Mouse (Mus musculus) layer of hippocampus, postnatal 10 days (tissue): ENCODE data around the gene Mroh2a. TPM values are rescaled to one million over a fixed set of nuclear protein-coding genes. Genes with fewer than 3 reads are reported as not detected.

Experiments
- DNase-seq, 2 experiments: peaks; one replicate each; pipeline ENCODE4 v3.0.0; 2021; ENCODE audit warnings: low spot score in 2 of 2
- total RNA-seq, 2 experiments: library from RNA; stranded (reverse); gene quantifications; 2 replicates each; pipeline ENCODE4 v1.2.3; 2021

The Mroh2a gene
- total RNA-seq, 2 experiments from 2014 or later, result 0.07 to 0.87 TPM

DNA sequence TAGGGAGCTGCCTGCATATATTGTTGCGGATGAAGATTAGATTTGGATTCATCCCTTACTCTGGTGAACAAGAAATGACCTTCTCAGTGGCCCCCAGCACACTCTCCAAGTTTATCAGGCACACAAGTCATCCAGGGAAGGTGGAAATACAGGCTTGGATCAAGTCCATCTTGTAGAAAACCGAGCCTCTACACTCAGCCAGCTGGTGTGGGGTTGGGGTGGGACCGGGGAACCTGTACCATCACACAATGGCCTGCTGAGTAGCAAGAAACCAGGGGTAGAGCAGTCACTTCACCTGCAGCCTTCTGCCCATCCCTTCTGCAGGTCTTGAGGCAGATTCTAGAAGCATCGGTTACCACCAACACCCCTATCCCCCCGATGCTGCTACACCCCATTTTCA, 7.9 kb downstream of the Mroh2a start:
- DNase-seq, result no peak

DNA sequence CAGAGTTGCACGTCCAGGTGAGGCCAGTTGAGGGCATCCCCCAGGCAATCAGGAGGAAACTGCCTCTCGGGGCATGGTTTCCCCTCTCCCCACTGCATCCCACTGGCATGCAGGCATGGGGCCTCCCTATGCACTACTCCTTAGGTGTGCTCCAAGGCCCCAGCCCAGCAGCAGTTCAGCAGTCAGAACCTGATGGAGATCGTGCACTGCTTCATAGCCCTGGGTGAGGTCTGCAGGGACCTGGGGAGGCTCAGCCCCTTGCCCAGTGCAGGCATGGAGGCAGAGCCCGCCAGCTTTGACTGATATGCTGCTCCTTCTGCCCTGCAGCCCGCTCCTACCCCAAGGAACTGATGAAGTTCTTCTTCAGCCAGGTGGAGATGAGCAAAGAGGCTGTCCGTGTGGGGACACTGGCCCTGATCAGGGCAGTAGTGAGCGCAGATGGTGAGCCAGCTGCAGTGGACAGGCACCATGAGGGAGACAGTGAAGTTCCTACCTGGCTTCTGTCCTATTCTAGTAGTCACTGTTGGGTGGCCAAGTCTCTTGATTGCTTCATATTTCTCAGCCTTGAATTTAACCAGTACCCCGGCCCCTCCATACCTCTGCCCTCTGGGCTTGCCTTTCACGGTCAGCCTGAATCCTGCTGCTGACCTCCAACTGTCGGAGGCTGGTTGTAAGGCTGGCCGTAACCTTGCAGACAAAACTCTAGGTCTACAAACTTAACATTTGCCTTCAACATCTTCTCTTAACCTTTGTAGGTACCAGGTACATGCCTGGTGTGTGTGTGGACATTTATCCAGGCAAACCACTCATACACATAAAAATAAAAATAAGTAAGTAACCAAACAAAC, 8.5 kb downstream of the Mroh2a start:
- no peak for DNase-seq

DNA sequence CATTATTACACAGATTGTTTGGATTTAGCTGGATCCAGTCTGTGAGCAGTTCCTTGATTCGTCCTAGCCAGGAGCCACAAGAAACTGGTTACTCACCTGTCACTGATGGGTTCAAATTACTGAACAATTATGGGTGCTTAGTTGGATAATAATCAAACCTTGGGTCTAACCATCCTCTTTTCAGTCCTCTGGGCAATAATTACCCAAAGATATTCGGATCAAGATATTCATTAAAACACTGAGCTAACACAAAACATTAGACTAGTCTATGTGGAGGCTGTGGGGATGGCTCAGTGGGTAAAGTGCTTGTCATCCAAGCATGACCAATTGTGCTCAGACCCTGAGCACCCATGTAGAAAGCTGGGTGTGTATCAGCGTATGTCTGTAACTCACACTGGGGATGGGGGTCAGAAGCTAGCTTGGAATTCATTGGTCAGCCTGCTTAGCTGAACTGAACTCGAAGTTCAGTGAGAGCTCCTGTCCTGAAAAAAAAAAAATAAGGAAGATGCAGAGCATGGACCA, 9.2 kb downstream of the Mroh2a start:
- DNase-seq, result no peak

DNA sequence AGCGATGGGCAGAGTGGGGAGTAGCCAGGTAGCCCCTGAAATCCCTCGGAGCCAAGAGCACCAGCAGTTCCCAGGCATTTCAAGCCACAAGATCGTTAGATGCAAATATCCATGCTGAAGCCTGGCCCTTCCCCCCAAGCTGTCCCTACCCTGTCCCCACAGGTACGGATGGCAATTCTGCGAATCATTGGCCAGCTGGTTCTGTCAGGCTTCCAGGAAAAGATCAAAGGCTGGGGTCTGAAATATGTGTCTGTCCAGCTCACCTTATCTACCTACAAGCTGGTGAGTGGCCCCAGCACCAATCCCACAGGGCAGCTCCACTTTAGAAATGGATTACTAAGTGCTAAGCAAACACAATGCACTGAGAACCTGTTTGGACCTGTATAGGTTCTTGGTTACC, 10.5 kb downstream of the Mroh2a start:
- DNase-seq, result no peak

DNA sequence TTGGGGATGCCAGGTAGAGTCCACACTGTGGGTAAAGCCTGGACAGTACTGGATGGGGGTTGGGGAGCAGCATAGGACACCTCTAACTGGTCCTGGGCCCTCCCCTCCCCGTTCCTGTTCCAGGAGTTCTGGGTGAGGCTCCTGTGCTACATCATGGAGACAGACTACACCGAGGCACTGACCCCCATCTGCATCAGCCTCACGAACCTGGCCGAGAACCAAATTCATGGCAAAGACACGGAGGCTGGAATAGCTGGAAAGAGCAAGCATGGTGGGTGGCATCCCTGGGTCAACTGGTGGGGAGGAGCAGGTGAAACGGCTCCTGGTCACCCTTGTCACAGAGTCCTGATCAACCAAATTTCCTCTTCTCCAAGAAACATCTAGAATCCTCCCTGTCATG, 12.0 kb downstream of the Mroh2a start:
- DNase-seq, result no peak

DNA sequence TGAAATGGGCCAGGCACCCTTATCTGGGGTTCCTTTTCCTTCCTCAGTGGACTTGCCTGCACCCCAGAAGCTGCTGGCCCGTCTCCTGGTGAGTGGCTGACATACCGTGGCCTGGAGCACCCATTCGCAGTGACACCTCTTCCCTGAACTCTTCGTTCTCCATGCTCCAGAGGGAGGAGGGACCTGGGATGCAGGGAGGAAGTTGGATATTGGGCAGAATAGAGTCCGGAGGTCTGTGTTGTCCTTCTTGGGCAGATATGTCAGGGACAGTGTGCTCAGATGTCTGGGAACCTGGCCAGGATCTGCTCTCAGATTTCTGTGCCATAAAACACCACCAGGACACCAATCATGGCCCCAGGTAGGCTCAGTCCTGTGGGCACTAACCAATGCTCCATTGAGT, 13.3 kb downstream of the Mroh2a start:
- no peak for DNase-seq

DNA sequence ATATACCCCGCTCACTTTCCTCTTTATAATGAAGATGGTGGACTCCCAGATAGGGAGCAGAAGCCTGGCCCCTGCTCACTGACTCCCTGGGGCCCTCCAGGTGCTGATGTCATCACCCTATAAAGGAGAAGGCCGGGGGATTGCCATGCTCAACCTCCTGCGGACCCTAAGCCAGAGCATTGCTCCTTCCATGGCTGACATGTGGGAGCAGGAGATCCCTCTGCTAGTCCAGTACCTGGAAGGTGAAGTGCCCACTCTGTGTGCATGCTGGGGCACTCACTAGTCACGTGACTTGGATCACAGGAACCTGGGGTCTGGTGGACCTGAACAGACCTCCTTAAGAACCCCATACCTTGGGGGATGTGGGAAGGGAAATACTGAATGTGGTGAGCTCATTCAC, 13.8 kb downstream of the Mroh2a start:
- no peak for DNase-seq

DNA sequence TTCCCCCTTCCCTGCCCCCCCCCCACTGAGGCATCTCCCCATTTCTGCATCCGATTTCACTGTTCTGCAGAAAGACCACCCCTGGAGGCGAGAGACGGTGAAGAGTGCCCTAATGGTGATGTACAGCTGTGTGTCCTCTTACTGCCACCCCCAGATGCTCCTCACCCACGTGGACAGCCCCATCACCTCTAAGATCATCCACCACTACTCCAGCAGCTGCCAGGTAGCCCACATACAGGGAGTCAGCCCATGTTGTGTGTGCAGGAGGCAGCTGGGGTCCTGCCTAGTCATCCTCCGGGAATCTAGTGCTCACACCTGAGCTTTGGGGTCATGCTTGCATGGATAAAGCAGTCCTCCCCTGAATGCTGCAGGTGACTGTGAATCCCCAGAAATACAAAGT, 17.1 kb downstream of the Mroh2a start:
- DNase-seq, result no peak

DNA sequence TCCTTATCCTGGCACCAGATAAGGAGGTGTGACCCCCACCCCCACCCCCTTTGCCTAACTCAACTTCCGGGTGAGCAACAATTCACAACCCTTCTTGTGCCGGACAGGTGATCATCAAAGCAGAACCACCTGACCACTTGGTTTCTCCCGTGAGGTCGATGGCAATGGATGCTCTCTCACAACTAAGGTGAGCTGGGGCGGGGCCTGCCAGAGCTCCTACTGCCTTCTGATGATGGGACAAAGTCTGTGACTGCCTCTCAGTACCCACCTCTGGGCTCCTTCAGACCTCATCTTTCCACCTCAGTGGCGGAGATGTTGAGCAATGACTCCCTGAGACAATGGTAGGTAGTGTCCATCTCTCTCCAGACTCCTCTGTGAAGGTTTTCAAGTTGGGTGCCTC, 19.1 kb downstream of the Mroh2a start:
- DNase-seq, result no peak

DNA sequence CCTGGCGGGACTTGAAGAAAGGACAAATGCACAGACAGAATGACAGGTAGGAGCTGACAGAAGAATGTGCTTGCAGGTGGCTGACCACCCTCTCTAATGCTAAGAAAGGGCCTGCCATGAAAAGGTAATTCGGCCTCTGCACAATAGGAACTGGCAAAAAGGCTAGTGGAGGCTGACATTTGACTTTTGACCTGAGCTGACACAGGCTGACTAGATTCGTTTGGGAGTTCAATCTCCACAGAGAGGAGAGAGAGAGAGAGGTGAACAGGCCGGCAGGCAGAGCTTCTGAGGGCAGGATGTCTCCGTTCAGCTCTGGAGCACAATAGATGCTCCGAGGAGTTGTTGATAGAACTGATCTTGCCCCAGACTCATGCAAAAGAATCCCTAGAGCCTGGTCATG, 19.6 kb downstream of the Mroh2a start:
- DNase-seq, result no peak

DNA sequence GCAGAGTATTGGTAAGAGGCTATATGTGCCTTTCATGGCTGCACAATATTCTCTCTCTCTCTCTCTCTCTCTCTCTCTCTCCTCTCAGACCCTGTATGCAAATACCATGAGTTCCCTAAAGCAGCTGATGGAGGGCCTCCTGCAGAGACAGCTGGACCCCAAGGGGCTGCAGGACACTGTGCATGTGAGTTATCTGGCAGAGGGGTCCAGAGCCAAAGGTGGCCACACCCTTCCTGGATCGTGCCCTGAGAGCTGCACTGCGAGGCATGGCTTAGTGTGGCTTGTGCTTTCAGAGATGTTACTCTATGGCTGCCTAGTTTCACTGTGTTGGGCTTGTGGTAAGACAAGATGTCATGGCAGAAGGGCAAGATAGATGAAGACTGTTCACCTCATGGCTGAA, 20.9 kb downstream of the Mroh2a start:
- no peak for DNase-seq

DNA sequence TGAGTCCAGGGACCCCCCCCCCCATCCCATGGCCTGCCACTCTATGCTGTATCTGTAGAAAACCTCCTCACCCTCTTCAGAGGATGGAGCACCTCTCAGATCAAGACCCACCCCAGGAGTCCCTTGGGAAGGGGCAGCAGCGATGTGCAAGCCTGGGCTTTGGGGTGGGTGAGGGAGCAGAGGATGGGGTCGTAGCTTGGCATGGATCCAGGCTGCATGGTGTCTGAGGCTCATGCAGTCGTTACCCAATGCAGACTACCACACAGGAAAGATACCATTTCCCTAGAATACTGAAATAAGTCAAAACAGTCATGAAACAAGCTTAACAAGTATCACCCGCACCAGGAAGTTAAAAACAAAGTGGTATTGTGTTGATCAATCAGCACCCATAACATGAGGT, 21.9 kb downstream of the Mroh2a start:
- no peak for DNase-seq

DNA sequence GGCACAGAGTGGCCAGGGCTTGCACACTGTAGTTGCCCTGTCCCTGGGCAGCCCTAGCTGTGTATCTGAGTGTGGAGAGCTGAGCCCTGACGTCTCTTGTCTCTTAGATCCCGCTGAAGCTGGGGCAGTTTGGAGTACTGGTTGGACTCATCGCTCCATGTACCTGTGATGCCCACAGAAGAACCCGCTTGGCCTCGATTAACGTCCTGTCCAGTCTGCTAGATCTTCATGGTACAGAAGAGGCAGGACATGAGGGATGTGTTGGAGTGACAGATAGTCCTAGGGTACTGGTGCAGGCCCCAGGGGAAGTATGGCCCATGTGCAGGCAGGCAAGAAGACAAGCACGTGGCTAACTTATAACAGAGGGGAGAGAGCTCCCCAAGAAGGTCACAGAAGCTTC, 22.8 kb downstream of the Mroh2a start:
- DNase-seq, result no peak

DNA sequence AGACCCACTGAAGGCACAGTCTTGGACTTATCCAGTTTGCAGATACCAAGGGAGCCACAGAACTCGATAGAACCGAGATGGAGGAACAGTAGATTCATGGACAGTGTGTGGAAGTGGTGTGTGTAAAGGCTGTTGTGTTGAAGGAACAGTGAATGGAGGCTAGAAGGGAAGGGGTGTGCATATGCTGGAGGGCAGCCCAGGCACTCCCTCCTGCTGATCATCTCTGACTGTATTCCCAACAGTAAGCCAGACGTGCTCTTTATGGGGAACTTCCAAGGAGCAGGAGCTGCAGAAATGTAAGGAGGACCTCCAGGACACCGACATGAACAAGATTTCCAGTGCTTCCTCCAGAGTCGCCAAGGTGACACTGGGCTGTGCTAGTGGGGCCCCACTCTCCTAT, 23.2 kb downstream of the Mroh2a start:
- no peak for DNase-seq

DNA sequence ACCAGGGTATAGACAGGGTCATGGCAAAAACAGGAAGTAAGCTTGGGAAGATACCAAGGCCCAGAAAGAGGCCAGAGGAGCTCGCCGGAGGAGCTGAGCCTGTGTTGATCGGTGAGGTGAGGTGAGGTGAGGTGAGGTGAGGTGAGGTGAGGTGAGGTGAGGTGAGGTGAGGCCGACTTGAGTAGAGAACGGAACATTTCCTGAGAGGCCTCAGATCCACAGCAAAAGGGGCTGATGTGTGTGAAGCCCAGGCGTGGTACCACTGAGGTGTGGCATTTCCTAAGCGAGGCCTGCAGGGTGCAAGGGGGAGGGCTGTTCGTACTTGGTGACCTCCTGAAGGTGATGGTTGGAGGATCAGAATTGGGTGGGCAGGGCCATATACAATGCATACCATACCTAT, 26.3 kb downstream of the Mroh2a start:
- no peak for DNase-seq

DNA sequence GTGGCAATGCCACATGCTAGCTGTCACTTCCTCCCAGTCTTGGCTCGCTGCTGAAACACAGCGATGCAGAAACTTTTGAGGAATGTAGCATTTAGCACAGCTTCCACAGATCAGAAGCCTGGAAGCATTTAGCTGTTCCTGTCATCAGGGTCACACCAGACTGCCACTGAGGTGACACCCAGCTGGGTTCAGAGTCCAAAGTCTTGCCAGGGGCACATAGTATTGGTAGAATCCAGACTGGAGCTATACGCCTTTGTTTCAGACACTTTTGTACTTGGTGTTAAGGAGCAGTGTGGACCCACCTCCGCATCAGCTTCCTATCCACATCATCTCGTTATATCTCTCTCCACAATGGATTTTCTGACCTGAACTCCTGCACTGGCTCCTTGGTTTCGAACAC, 26.8 kb downstream of the Mroh2a start:
- DNase-seq, result no peak

DNA sequence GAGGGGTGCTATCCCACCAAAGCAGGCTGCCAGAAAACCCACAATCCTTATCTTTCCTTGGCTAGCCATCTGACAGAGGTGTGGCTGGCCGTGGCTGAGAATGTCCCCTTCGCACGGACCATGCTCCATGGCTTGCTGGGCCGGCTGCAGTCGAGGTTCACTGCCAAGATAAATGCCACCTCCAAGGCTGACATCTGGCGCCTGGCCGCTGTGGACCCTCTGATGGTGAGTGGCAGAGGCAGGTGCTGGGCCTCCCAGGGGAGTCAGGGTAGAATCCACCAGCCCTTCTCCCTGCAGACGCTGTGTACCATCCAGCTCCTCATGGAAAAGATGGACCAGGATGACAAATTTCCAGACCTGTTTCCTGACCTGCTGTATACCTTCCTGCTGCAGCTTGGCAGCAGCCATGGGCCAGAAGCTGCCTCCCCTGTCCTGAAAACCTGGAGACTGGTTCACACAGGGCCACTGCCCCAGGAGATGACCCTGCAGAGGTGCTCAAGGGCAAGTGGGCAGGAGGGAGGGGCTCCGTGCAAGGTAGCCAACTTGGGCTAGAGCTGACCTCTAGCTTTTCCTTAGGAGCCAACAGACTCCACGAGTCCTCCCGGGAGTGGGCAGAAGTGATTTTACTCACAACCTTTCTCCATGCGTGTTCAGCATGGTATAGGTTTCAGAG, 28.1 kb downstream of the Mroh2a start:
- DNase-seq, result peak in 1 of 2 experiments; percentile 49

DNA sequence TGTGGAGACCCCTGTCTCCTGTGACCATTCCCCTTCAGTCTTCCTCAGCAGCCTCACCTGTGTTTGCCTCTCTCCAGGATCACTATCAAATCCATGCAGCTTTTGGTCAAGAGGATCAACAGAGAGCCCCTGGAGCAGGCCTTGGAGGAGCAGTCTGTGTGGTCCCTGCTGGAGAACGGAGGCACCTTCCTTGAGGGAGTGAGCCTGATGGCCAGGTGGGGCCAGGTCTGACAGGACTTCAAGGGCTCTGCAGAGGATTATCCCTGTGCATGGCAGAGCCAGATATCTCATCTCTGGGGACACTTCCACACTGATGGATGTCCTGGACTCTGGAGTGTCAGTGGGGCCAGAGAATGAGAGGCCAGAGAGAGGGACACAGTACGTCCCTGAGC, 28.7 kb downstream of the Mroh2a start:
- no peak for DNase-seq

DNA sequence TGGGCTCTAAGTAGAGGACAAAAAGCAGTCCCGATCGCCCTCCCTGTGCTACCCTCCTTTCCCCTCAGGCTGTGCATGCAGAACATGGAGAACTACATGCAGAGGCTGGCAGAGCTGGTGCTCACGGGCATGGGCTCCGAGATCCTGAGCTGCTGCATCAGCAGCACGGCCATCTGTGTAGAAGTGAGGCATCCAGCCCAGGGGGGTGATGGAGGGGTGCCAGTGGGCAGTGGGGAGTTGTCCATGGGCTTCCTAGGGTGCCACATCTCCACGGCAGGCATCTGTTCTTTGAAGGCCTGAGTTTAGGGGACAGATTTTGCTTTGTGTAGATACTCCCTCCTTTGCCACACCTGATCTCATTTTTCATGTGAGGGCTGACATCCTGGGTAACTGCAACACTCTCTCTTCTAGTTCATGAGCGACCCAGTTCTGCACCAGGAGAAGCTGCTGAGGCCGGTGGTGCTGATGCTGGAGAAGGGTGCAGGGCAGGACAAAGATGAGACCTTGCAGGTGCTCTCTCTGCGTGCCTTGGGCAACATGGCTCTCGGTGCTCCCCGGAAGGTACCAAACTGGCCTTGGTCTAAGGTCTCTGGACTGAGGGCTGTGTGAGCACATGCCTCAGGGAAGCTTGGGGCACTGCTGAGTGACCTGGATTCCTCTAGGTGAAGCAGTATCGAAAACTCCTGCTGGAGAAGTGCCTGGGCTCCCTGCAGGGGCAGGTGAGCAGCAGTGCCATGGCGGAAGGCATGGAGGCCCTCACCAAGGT, 29.4 kb downstream of the Mroh2a start:
- peak; percentile 76 to 77 for DNase-seq

DNA sequence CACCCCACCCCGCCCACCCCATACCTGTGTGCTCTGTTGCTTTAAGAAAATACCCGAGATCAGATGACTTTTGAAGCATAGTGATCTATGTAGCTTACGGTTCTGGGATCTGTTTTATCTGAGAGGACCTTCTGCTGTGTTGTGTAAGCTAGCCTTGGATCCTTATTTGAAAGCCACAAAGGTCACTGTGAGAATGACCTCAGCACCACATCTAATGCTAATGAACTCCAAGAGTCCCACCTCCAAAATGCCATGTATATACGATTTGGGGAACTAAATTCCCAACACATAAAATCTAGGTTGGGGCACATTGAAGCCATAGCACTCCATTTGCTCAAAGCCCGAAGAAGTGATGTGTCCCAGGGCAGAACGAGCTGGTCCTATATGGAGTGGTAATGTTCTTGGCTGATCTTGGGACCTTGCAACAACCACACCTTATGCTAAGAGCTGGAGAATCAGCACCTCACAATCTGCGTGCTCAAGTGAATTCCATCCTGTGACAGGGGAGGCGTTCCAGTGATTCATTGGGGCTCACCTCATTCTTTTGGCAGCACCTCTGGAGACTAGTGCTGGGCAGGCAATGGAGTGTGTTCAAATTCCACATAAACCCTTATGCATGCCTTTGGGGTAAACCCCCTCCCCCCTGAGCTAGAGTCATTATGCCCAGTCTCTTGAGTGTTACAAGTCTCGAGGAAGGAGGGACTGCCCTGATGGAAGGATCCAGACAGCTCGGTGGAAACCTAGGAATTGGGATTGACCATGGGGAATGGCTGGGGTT, 30.3 kb downstream of the Mroh2a start:
- DNase-seq, result no peak

DNA sequence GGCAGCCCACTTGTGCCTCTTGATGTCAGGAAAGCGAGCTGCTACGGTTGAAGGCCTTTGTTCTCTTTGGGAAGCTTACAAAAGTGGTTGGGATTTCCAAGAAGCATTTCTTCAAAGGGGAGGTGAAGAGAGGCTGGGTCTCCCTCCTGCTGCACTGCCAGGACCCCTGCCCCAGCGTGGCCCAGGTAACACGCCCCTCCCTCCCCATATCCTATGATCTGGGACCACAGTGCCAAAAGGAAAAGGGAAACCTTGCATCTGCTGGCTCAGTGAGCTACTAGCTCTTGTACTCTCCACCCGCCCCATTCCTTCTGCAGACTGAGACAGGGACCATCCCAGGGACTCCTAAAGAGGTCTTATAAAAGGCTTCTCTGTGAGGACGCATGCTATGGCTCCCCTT, 30.9 kb downstream of the Mroh2a start:
- no peak for DNase-seq
